Mouse (Mus musculus) erythroblast, adult 5-6 weeks (primary cell): ENCODE results near the gene Galnt16. TPM values are rescaled to one million over a fixed set of nuclear protein-coding genes. Genes with fewer than 3 reads are reported as not detected.

Source experiments
- ATAC-seq: replicated peaks from 2 replicates; pipeline ENCODE4 v1.8.0; 2016; ENCODE audit warnings: moderate number of reproducible peaks, mild to moderate bottlenecking, moderate TSS enrichment, inconsistent platforms; ENCODE audit not compliant: poor library complexity, low FRiP score, severe bottlenecking
- total RNA-seq, 2 experiments: library from RNA; stranded (forward) in 1 of 2; stranded (reverse) in 1 of 2; fragments of 150-400 nt in 1 of 2; fragments of 200-764, 138-1000 nt in 1 of 2; gene quantifications; 2 replicates each; pipeline versions ENCODE4 v1.2.3 to v1.2.4; 2015 to 2017; ENCODE audit warnings: low replicate concordance in 2 of 2

Gene Galnt16
- total RNA-seq (2015; ENCODE audit: low replicate concordance) (not detected in 2 replicates), total RNA-seq (2017; ENCODE audit: low replicate concordance) (not detected in 2 replicates)

DNA sequence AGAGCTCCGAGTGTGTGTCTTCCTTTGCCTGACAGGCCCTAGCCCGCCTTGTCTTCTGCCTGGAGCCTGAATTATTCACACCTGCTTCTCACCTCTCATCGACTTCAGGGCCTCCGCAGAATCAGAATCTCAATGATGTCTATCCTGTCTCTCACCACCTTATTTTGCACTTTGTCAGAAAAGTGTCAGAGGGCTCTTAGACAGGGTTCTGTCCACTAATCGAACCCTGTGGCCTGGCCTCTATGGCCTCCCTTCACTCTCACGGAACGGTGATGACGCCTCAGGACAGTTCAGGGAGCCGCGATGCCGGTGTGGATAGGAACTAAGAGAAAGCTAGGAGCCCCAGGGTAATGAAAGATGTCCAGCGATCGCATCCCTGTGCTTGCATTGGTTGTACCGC lies at the start of gene Galnt16:
Gene Galnt16 (plus strand): TSS at position 301 of the 400 bp plus-strand sequence.
- ATAC-seq = no peak

DNA sequence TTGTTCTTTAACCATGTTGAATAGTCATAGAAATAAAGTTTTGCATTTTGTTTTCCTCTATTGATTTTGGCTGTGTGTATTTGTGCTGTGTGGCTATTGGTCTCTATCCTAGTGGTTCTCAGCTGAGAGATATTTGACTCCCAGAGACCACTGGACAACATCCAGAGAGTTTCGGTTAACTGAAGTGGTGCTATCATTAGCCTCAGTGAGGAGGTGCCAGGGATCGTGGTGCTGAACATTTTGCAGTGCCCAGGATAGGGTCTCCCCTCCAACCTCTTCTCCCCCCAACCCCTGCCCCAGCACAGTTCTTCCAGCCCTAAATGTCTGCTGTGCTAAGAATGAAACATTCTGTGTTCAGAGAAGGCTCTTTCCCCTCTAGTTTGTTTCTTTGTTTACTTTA lies 47.9 kb upstream of the Galnt16 start:
- no peak for ATAC-seq

DNA sequence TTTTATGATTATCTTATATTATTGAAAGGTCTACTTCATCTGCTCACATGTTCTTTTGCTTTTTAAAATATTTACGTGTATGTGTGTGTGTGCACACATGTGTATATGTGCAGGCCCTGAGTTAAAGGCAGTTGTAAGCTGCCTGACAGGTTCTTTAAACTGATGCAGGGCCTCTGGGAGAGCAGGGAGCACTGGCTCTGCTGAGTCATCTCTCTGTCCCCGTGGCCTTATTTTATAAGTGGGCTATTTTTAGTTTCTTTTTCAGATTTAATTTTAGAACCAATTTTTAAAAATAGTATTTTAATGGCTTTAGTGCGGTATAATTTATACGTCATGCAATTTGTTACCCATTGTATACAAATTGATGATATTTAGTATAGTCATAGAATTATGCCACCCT lies 46.2 kb upstream of the Galnt16 start:
- no peak for ATAC-seq

DNA sequence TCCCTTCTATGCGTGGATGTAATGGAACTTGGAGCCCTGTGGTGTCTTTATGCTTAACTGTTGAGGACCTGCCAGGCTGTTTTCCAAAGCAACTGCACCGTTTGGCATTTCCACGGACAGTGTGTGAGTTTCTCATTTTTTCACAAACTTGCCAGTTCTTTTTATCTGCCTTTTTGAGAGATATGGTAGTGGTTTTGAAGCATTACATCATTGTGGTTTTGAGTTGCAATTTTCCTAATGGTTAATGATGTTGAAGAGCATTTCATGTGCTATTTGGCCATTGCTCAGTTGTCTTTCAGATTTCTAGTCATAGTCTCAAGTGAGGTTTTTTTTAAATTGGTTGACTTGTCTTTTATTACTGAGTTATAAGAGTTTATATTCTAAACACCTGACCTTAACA lies 44.3 kb upstream of the Galnt16 start:
- no peak for ATAC-seq

DNA sequence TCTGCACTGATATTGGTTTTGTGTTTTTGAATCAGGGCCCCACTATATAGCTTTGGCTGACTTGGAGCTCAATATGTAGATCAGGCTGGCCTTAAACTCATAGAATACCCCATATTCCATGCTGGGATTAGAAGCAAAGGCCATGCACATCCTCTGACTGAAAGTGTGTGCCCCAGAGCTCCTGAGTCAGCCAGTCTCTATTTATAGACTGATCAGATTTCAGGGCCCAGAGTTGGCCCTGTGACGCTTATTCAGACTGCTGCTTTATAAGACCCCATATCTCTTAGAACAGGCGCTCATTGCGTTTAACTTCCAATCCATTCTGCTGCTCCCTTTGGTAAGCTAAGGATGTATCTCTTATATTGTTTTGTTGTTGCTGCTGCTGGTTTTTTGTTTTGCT lies 38.1 kb upstream of the Galnt16 start:
- ATAC-seq = no peak

DNA sequence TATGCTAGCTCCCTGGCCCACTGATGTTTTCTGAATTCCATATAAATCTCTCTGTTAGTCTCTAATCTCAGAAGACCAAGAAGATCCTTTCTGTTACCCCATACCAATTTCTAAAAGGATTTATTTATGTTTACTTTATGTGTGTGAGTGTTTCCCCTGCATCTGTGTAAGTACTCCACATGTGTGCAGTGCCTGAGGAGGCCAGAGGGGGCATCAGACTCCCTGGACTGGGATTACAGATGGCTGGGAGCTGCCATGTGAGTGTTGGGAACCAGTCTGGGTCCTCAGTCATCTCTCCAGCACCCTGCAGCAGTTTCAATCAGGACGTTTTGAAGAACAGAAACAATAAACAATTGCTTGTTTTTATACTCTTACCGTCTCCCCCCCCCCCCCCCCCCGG lies 34.7 kb upstream of the Galnt16 start:
- no peak for ATAC-seq

DNA sequence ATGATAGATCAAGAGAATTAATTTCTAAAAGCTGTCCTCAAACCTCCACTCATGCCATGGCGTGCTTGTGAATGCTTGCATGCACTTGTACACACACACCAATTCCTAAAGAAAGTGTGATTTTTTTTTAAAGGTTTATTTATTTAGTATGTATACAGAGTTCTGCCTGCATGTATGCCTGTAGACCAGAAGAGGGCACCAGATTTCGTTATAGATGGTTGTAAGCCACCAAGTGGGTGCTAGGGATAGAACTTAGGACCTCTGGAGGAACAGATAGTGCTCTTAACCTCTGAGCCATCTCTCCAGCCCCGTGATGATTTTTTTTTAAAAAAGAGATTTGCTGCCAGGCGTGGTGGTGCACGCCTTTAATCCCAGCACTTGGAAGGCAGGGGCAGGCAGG lies 24.8 kb upstream of the Galnt16 start:
- no peak for ATAC-seq

DNA sequence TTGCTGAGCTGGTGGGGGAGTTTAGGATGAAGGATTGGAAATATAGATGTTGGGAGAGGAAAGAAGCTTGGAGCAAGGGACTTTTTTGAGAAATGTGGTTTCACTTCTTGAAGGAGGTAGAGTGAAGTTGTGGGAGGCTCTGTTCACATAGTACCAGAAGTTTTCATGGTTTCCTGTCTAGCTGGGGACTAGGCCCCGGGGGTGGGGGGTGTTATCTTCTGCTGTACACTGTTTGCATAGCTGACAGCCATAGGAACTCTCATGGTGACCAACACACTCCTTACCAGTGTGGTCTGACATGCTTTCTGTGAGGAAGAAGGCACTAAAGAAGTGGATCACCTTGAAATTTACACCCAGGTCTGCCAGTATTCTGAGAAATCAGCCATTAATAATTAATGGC lies 22.4 kb upstream of the Galnt16 start:
- ATAC-seq = no peak

DNA sequence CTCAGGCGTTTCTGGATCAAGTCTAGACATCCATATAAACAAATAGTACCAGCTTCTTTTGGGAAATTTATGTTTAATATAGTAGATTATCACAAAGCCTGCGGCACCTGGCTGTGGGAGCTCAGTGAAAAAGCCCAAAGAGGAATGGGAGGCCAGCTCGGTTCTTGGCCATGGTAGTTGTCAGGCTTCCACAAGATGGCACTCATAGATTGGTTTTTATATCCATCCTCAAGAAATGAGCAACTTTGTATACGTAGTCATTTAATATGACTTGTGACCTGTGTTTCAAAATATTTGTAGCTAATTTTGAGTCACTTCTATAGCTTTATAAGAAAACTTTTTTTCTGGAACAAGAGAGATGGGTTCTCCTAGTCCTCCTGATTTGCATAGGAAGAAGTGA lies 19.7 kb upstream of the Galnt16 start:
- ATAC-seq = no peak

DNA sequence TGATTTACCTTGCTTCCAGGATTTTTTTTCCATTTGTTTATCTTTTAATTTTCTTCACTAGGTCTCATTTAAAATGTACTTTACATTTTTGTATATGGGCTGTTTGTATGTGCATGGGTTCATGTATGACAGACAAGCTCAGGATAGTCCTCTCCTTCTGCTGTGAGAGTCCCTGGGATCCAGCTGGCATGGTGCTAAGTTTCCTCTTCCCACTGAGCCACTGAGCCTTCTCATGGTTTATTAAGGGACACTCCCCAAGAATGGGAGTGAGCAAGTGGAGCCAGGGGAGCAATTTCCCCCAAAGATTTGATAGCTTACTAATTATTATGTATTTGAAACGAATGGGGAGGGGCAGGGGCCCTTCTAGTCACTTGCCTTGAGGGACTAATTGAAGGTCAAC lies 17.6 kb upstream of the Galnt16 start:
- no peak for ATAC-seq

DNA sequence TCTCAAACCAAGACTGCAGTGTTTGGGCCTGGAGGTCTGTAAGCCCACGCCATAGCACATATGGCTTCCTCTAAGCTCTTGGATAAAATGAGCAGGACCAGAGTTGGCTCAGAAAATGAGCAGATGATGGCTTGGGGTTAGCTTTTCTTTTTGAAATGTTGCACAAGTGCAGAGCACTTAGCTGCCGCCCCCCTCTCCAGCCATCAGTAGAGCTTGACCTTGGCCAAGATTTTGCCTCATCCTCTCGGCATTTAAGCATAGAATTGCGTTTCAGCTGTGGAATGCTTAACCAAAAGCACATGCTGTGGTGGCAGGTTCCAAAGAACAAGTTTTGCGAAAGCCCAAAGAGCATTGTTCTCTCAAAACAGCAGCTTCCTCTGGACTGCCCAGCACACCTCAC lies 13.4 kb upstream of the Galnt16 start:
- no peak for ATAC-seq

DNA sequence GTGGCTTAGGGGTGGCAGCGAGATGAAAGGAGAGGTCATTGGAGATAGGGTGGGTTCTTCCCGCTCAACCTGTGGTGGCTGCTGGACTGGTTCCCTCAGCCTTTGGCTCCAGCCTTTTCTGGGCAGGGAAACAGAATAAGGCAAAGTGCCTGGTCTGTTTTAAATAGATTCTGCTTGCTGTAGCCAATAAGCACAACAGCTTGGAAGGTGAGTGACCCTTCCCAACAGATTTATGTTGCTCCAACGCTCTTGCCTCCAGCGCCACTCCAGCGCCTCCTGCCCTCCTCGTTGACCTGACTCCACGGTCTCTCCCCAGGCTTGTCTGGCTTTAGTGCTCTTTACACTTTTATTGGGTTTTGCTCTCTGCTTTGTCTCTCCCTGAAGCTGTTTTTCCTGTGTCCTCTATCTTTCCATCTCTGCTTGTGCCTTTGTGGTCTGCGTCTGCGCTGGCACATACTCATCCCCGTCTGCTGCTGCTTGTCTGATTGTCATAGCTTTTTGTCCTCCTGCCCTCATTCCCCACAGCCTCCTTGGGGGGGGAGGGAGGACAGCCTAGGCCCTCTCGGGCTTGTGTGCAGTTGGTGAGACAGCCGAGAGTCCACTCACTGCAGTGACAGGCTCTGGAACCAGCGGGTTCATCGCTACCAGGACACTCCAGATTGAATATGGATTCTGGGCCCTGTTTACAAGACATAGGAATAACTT lies 10.9 kb upstream of the Galnt16 start:
- no peak for ATAC-seq

DNA sequence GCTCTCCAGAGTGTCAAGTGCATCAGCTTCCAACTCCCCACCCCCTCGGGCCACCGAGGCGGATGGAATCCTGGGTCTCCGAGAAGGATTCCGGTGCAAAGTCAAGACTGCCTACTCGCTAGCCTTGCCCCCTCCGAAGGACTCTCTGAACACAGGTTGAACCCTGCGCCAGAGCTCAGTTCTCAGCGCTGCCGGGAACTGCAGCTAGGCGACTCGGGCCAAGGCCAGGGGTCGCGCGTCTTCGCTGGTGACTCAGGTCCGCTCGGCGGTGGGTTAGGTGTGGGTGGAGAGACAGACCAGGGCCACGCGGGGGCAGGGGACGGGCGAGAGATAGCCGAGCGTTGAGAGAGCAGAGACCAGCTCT lies 298 bp downstream of the Galnt16 start:
- no peak for ATAC-seq

DNA sequence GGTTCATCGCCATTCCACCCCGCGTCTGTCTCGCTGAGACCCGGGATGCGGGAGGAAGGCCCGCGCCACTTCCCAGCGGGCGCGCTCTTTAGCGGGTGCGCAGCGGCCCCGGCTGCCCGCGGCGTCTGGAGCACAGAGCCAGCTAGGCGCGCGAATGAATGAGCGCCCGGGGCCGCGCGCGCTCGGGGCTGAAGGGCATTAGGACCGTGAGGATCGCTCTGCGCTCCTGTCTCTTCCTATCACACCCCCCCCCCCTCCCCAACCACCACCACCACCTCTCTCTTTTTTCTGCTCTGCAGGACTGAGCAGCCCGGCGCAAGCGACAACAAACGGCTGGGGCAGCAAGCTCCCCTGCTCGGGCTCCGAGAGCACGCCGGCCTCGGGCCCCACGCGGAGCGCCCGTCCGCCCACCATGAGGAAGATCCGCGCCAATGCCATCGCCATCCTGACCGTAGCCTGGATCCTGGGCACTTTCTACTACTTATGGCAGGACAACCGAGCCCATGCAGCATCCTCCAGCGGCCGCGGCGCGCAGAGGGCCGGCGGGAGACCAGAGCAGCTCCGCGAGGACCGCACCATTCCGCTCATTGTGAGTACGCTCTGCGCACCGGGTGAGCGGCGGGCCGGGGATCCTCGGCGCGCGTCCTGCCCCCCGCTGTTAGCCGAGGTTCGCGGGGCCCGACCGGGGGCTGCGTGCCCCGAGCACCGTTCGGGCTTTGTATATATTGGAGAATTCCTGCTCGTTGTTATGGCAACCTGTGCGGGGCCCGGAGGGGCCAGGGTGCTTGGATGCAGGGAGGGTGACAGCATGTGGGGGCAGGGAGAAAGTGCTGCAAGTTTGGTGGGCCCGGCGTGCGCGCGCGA lies 912 bp downstream of the Galnt16 start:
- no peak for ATAC-seq

DNA sequence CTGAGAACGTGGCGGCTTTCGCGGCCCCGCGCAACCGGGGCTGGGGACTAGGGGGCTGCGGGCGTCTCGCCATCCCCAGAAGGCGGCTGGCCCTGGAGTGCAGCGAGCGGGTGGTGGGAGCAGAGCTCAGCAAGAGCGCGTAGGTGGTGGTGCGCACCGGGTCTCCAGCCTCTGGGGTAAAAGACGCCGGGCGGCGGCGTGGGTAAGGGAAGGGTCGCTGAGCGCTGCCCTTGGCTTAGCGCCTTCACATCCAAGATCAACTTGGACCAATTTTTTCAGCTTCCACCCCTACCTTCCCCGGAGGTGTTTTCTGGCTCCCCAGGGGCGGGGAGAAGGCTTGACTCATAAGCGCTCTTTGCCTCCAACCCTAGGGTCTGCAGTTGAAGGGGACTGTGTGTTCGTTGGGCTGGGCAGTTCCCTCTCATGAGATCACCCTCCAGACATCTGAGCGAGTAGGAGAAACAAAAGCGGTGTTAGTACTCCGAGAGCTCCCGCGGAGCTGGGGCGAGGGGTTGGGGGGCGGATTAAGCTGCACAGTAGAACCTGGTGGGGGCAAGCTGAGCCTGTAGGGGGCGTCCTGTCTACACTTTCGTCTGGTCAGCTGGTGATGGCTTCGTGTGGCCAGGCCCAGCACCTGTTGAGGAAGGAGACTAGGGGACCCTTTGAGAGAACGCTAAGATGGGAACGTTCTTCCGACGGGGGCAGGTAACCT lies 1.7 kb downstream of the Galnt16 start:
- ATAC-seq = no peak

DNA sequence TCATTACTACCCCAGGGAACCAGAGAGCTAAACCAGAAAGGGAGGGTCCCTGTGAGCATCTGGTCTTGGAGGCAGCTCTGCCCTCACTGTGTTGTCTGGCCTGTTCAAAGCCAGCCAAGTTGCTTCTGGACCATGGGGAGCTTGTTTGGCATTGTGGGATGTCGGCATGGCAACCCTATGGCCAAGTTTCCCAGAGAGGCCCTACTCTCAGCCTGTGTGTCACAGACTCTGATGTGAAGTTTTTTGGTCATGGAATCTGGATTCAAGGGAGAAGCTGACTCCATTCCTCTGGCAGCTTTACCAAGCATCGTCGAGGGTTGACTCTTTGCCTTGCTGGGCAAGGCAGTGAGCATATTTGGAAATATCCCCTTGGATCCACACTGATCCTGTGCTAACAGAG lies 3.9 kb downstream of the Galnt16 start:
- ATAC-seq = no peak

DNA sequence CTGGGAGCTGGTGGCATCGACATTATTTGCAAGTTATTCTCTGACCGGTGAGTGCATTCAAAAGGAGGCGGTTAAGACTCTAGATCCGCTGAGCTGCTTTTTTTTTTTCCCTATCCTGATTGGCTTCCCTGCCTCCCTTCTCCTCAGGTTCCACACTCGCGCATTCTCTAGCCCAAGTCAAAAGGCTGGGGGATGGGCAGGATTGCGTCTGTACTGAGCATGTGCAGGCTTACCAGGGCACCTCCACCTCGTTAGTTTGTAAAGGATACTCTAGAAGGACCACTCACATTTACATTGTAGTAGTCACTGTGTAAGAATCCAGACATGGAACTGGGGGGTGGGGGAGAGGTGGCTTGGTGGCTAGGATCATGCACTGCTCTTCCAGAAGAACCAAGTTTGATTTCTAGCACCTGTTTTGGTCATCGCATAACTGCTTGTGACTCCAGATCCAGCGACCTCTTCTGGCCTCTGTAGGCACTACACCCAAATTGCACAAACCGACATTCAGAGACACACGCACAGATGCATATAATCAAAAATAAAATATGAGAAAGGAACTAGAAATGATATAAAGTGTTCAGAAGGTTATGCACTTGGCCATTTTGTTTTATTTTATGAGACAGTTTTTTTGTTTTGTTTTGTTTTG lies 6.3 kb downstream of the Galnt16 start:
- ATAC-seq = no peak

DNA sequence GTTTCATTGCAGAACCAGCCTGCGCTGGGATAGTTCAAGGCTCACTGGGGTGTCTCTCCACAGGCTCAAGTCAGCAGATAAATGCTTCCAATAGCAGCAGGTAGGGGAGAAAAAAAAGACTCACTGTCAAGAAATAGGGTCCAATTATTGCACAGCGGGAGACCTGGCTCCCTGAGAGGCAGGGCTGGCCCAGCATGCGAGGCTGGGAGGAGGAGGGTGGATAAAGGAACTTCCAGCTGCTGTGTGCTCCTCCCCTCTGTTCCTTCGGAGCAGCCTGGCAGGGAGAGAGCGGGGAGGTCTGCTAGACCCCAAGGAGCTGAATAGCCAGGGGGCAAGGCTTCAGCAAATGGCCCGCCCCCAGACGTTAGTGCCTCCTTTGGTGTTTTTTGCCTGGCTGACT lies 7.4 kb downstream of the Galnt16 start:
- ATAC-seq = no peak

DNA sequence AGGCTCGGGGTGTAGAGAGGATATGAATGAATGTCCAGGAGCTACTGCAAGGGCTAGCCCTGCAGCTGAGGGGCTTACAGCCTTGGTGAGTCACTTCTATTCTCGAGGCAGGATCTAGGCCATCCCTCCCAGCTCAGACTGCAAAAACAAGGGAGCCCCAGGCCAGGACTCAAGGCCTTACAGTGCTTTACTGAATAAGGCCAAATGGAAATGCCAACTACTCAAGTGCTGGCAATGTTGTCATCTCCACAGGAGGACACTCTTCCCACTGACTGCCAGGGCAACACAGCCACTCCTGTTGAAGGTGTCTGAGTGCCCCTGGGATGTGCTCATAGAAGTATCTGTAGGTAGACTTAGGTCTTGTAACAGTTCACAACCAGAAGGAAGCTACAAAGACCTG lies 8.4 kb downstream of the Galnt16 start:
- no peak for ATAC-seq

DNA sequence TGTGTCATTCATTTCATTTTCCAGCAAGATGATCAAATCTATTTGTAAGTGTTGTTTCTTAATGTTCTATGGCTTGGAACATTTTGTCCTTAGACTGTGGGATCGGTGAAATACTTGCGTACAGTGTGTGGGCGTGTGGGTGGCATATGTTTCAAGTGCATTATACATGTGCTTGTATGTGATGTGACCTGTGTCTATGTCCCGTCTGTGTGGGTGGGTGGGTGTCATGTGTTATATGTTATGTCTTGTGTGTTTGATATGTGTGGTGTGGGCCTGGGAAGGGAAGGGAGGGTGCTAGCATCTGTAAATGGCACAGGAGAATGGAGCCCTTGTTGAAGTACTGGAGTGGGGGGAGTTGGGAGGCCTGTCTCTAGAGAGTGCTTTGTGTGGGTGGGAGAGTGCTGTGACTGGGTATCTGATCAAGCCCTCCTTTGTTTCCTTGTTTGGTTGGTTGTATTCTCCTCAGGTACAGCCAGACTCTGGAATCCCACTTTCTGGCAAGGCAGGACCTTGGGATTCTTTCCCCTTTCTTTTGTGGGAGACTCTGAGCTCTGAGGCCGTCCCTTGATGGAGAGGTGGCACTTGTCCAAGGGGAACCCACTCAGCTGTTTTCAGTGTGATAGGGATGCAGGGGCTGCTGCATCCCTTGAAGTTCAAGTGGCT lies 9.8 kb downstream of the Galnt16 start:
- ATAC-seq = no peak
